In genomic region chr13:34045511-34046249, GRCm38 (mm10) we compare ENCODE assay signal across 10 mouse cellular contexts. TPM values are rescaled to one million over a fixed set of nuclear protein-coding genes. Genes with fewer than 3 reads are reported as not detected.
A peak's percentile ranks its signal among the peaks of the same experiment; 100 is the strongest.
DNase-seq lines count a peak whose midpoint lies in the region; ATAC-seq and TF ChIP-seq lines count a peak whose summit lies in the region.
"Had no signal": no experiment of that assay in that cellular context is flagged by ENCODE, and none has a peak within 500 bp of the region (broad histone marks: within the 10 kb centered on the region; RNA-seq: fewer than 3 reads in every experiment).

No protein-coding gene starts in this region.

- no peaks in the 10 kb centered on the region for H3K4me1 ChIP-seq in forebrain, embryonic 14.5 days (ENCODE audit: control insufficient read depth, insufficient read depth, low read length)
- no peaks in the 10 kb centered on the region for H3K4me1 ChIP-seq in forebrain, postnatal 0 days (ENCODE audit: insufficient read depth)
- H3K4me1 ChIP-seq in forebrain, embryonic 15.5 days, result peaks cover 3% of the 10 kb centered on the region; the same call in 1 of the 2 replicates
- peaks cover 13% of the 10 kb centered on the region; the same call in 1 of the 2 replicates for H3K4me1 ChIP-seq in liver, embryonic 13.5 days (replicated peaks)
- H3K4me1 ChIP-seq: limb, embryonic 13.5 days had no signal

- H3K4me2 ChIP-seq in forebrain, embryonic 14.5 days (ENCODE audit: low read length), result no peak overlapping the region
- H3K4me2 ChIP-seq in forebrain, postnatal 0 days (ENCODE audit: low read depth), result no peak overlapping the region
- no peak overlapping the region for H3K4me2 ChIP-seq in forebrain, embryonic 15.5 days (replicated peaks)
- H3K4me2 ChIP-seq in liver, embryonic 13.5 days, result no peak overlapping the region
- H3K4me2 ChIP-seq: limb, embryonic 13.5 days had no signal

- no peak overlapping the region for H3K9ac ChIP-seq in forebrain, embryonic 14.5 days (ENCODE audit: low read length)
- no peak overlapping the region for H3K9ac ChIP-seq in forebrain, postnatal 0 days
- H3K9ac ChIP-seq in forebrain, embryonic 15.5 days (replicated peaks), result no peak overlapping the region
- H3K9ac ChIP-seq in liver, embryonic 13.5 days, result no peak overlapping the region
- H3K9ac ChIP-seq: limb, embryonic 13.5 days had no signal

- 0 out of 2 replicates have a peak, but pooled peaks have one; percentile 29 for ATAC-seq in forebrain, embryonic 14.5 days
- ATAC-seq in forebrain, postnatal 0 days, result no peak
- ATAC-seq in forebrain, embryonic 15.5 days (replicated peaks), result 0 out of 2 replicates have a peak, but pooled peaks have one; percentile 56
- ATAC-seq in liver, embryonic 13.5 days (ENCODE audit: low read depth), result peak; percentile 47
- ATAC-seq in erythroblast, adult 5-6 weeks (replicated peaks; ENCODE audit: low FRiP score, poor library complexity, severe bottlenecking), result no peak

- no peak overlapping the region for H3K27ac ChIP-seq in forebrain, embryonic 14.5 days (ENCODE audit: low read depth, low read length)
- H3K27ac ChIP-seq in forebrain, postnatal 0 days (ENCODE audit: low read depth, low read length), result no peak overlapping the region
- no peak overlapping the region for H3K27ac ChIP-seq in forebrain, embryonic 15.5 days (replicated peaks)
- H3K27ac ChIP-seq in liver, embryonic 13.5 days, result peak overlapping the region; percentile 34; the same call in 1 of the 2 replicates
- H3K27ac ChIP-seq: limb, embryonic 13.5 days; macrophage had no signal

- TF ChIP-seq CTCF in forebrain, postnatal 0 days (IDR thresholded peaks at IDR 0.05; ENCODE audit: low read depth), result no peak

- WGBS in forebrain, embryonic 14.5 days, result 73% methylated on average over 5 of the region's 5 CpGs
- WGBS in forebrain, postnatal 0 days, result 70% methylated on average over 5 of the region's 5 CpGs
- WGBS in forebrain, embryonic 15.5 days, result 69% methylated on average over 5 of the region's 5 CpGs
- 57% methylated on average over 5 of the region's 5 CpGs for WGBS in liver, embryonic 13.5 days (ENCODE audit: insufficient replicate concordance)

- no peak for DNase-seq in forebrain, embryonic 14.5 days (ENCODE audit: low spot score)
- no peak for DNase-seq in forebrain, postnatal 0 days
- DNase-seq in kidney, adult 8-10 months, result peak; percentile 82 to 91
- no peak for DNase-seq in liver, embryonic 13.5 days
- no peak for DNase-seq in retina, embryonic 14.5 days (ENCODE audit: low spot score)
- no peak for DNase-seq in spleen, adult 12 weeks (ENCODE audit: low spot score)

- peaks cover 12% of the 10 kb centered on the region; the same call in 1 of the 2 replicates for H3K36me3 ChIP-seq in forebrain, embryonic 14.5 days (ENCODE audit: control insufficient read depth, insufficient read depth, low read length)
- H3K36me3 ChIP-seq in forebrain, postnatal 0 days (ENCODE audit: insufficient read depth), result peaks cover 8% of the 10 kb centered on the region; the same call in 1 of the 2 replicates
- no peaks in the 10 kb centered on the region for H3K36me3 ChIP-seq in forebrain, embryonic 15.5 days
- H3K36me3 ChIP-seq in liver, embryonic 13.5 days, result 0 out of 2 replicates have a peak, but pooled peaks cover 3% of the 10 kb centered on the region

- no peaks in the 10 kb centered on the region for H3K9me3 ChIP-seq in forebrain, embryonic 14.5 days (replicated peaks; ENCODE audit: control insufficient read depth, low read length)
- H3K9me3 ChIP-seq in forebrain, postnatal 0 days (ENCODE audit: low read length), result no peaks in the 10 kb centered on the region
- no peaks in the 10 kb centered on the region for H3K9me3 ChIP-seq in forebrain, embryonic 15.5 days
- H3K9me3 ChIP-seq in liver, embryonic 13.5 days (replicated peaks), result no peaks in the 10 kb centered on the region
- H3K9me3 ChIP-seq: limb, embryonic 13.5 days had no signal

- no peak overlapping the region for H3K4me3 ChIP-seq in forebrain, embryonic 14.5 days (ENCODE audit: low read depth, low read length)
- no peak overlapping the region for H3K4me3 ChIP-seq in forebrain, postnatal 0 days (ENCODE audit: low read depth, low read length)
- no peak overlapping the region for H3K4me3 ChIP-seq in forebrain, embryonic 15.5 days
- H3K4me3 ChIP-seq in liver, embryonic 13.5 days (replicated peaks), result no peak overlapping the region
- H3K4me3 ChIP-seq: limb, embryonic 13.5 days had no signal

- H3K27me3 ChIP-seq in forebrain, embryonic 14.5 days (replicated peaks; ENCODE audit: control insufficient read depth, insufficient read depth, low read length), result no peaks in the 10 kb centered on the region
- no peaks in the 10 kb centered on the region for H3K27me3 ChIP-seq in forebrain, postnatal 0 days (ENCODE audit: insufficient read depth, low read length)
- no peaks in the 10 kb centered on the region for H3K27me3 ChIP-seq in forebrain, embryonic 15.5 days
- no peaks in the 10 kb centered on the region for H3K27me3 ChIP-seq in liver, embryonic 13.5 days
- H3K27me3 ChIP-seq: limb, embryonic 13.5 days had no signal

RNA-seq across cellular contexts. Expression of gene Bphl, which starts 8.3 kb away (rescaled TPM):
- 35.1 and 36.2 TPM in 2 replicates for polyA plus RNA-seq in forebrain, embryonic 14.5 days (2014; fragmentation: Nextera tagmentation; extraction: Ambion mirVana)
- 37.1 and 40.5 TPM in 2 replicates for total RNA-seq in forebrain, postnatal 0 days (2014; rRNA removed)
- 46.0 and 51.2 TPM in 2 replicates for polyA plus RNA-seq in forebrain, postnatal 0 days (2015; fragmentation: Nextera tagmentation; extraction: Ambion mirVana)
- 32.9 and 35.9 TPM in 2 replicates for polyA plus RNA-seq in forebrain, embryonic 15.5 days (2015; fragmentation: Nextera tagmentation; extraction: Ambion mirVana)
- polyA plus RNA-seq in liver, embryonic 13.5 days (2015; fragmentation: Nextera tagmentation; extraction: Ambion mirVana), result 32.3 and 37.9 TPM in 2 replicates
- 4.8 and 9.4 TPM in 2 replicates for total RNA-seq in erythroblast, adult 5-6 weeks (2015; ENCODE audit: low replicate concordance)
- total RNA-seq in erythroblast, adult 5-6 weeks (2017; ENCODE audit: low replicate concordance), result 0.94 and 7.2 TPM in 2 replicates

RNA-seq across cellular contexts. Expression of gene Tubb2a, which starts 32.1 kb away (rescaled TPM):
- 1,376 and 1,776 TPM in 2 replicates for polyA plus RNA-seq in forebrain, embryonic 14.5 days (2014; fragmentation: Nextera tagmentation; extraction: Ambion mirVana)
- 4,454 and 4,559 TPM in 2 replicates for total RNA-seq in forebrain, postnatal 0 days (2014; rRNA removed)
- polyA plus RNA-seq in forebrain, postnatal 0 days (2015; fragmentation: Nextera tagmentation; extraction: Ambion mirVana), result 3,524 and 3,579 TPM in 2 replicates
- 1,539 and 1,682 TPM in 2 replicates for polyA plus RNA-seq in forebrain, embryonic 15.5 days (2015; fragmentation: Nextera tagmentation; extraction: Ambion mirVana)
- 67.7 and 68.7 TPM in 2 replicates for polyA plus RNA-seq in liver, embryonic 13.5 days (2015; fragmentation: Nextera tagmentation; extraction: Ambion mirVana)
- total RNA-seq in erythroblast, adult 5-6 weeks (2015; ENCODE audit: low replicate concordance), result 6.0 and 7.7 TPM in 2 replicates
- 8.9 and 9.5 TPM in 2 replicates for total RNA-seq in erythroblast, adult 5-6 weeks (2017; ENCODE audit: low replicate concordance)

RNA-seq across cellular contexts. Expression of gene Serpinb6a, which starts 43.1 kb away (rescaled TPM):
- 42.2 and 43.1 TPM in 2 replicates for polyA plus RNA-seq in forebrain, embryonic 14.5 days (2014; fragmentation: Nextera tagmentation; extraction: Ambion mirVana)
- 53.0 and 62.6 TPM in 2 replicates for total RNA-seq in forebrain, postnatal 0 days (2014; rRNA removed)
- polyA plus RNA-seq in forebrain, postnatal 0 days (2015; fragmentation: Nextera tagmentation; extraction: Ambion mirVana), result 48.1 and 50.6 TPM in 2 replicates
- 36.5 and 38.0 TPM in 2 replicates for polyA plus RNA-seq in forebrain, embryonic 15.5 days (2015; fragmentation: Nextera tagmentation; extraction: Ambion mirVana)
- 14.2 and 14.3 TPM in 2 replicates for polyA plus RNA-seq in liver, embryonic 13.5 days (2015; fragmentation: Nextera tagmentation; extraction: Ambion mirVana)
- total RNA-seq in erythroblast, adult 5-6 weeks (2015; ENCODE audit: low replicate concordance), result 12.9 and 23.2 TPM in 2 replicates
- 19.1 and 20.9 TPM in 2 replicates for total RNA-seq in erythroblast, adult 5-6 weeks (2017; ENCODE audit: low replicate concordance)

RNA-seq across cellular contexts. Expression of gene Ripk1, which starts 43.5 kb away (rescaled TPM):
- 5.7 and 5.8 TPM in 2 replicates for polyA plus RNA-seq in forebrain, embryonic 14.5 days (2014; fragmentation: Nextera tagmentation; extraction: Ambion mirVana)
- 8.2 and 10.3 TPM in 2 replicates for total RNA-seq in forebrain, postnatal 0 days (2014; rRNA removed)
- polyA plus RNA-seq in forebrain, postnatal 0 days (2015; fragmentation: Nextera tagmentation; extraction: Ambion mirVana), result 2.3 and 3.4 TPM in 2 replicates
- polyA plus RNA-seq in forebrain, embryonic 15.5 days (2015; fragmentation: Nextera tagmentation; extraction: Ambion mirVana), result 6.3 and 6.6 TPM in 2 replicates
- 11.6 and 12.5 TPM in 2 replicates for polyA plus RNA-seq in liver, embryonic 13.5 days (2015; fragmentation: Nextera tagmentation; extraction: Ambion mirVana)
- 5.6 and 16.7 TPM in 2 replicates for total RNA-seq in erythroblast, adult 5-6 weeks (2015; ENCODE audit: low replicate concordance)
- 7.0 and 14.8 TPM in 2 replicates for total RNA-seq in erythroblast, adult 5-6 weeks (2017; ENCODE audit: low replicate concordance)

Comparison
In these comparisons a context has a peak if more than half of its experiments do, and no peak if none do; other contexts are left out.
1. ATAC-seq: peak in forebrain, embryonic 14.5 days (single experiment), forebrain, embryonic 15.5 days (single experiment) and liver, embryonic 13.5 days (single experiment); none in forebrain, postnatal 0 days (single experiment) and erythroblast, adult 5-6 weeks (single experiment).
2. DNase-seq: peak in kidney, adult 8-10 months (2 of 2); none in forebrain, embryonic 14.5 days (single experiment), forebrain, postnatal 0 days (single experiment), liver, embryonic 13.5 days (single experiment), retina, embryonic 14.5 days (single experiment) and spleen, adult 12 weeks (single experiment).
3. RNA of gene Tubb2a, which starts 32.1 kb away (polyA plus RNA-seq): 3,524 to 3,579 TPM in forebrain, postnatal 0 days, 1,539 to 1,682 TPM in forebrain, embryonic 15.5 days and 1,376 to 1,776 TPM in forebrain, embryonic 14.5 days; 67.7 to 68.7 TPM in liver, embryonic 13.5 days; every median in the first group is over 10 times any median in the second.